Mouse (Mus musculus) hindbrain, embryonic 12.5 days (tissue): Measurements from ENCODE around the gene Lrrc4b. TPM values are rescaled to one million over a fixed set of nuclear protein-coding genes. Genes with fewer than 3 reads are reported as not detected.
A peak's percentile ranks its signal among the peaks of the same experiment; 100 is the strongest.

Experiments
- ATAC-seq: fragments of 200-750 bp; cut with Nextera tagmentation; 2 replicates; pipeline ENCODE4 v1.8.0; 2017; ENCODE audit warnings: moderate TSS enrichment; ENCODE audit not compliant: low FRiP score
- H3K27ac ChIP-seq: fragments of 300-500 bp; sonication (generic); 2 replicates; pipeline ENCODE4 v1.5.1; 2016; ENCODE audit warnings: mild to moderate bottlenecking
- H3K27me3 ChIP-seq: fragments of 300-500 bp; sonication (generic); 2 replicates; pipeline ENCODE4 v1.6.1; 2016; ENCODE audit warnings: mild to moderate bottlenecking
- H3K36me3 ChIP-seq: fragments of 300-500 bp; sonication (generic); 2 replicates; pipeline ENCODE4 v1.6.1; 2016; ENCODE audit warnings: mild to moderate bottlenecking
- H3K4me1 ChIP-seq: fragments of 300-500 bp; sonication (generic); 2 replicates; pipeline ENCODE4 v1.6.1; 2016
- H3K4me2 ChIP-seq: fragments of 300-500 bp; sonication (generic); replicated peaks from 2 replicates; pipeline ENCODE4 v1.6.1; 2016; ENCODE audit warnings: mild to moderate bottlenecking
- H3K4me3 ChIP-seq: fragments of 300-500 bp; sonication (generic); 2 replicates; pipeline ENCODE4 v1.5.1; 2016; ENCODE audit warnings: mild to moderate bottlenecking
- H3K9ac ChIP-seq: fragments of 300-500 bp; sonication (generic); 2 replicates; pipeline ENCODE4 v1.6.1; 2016; ENCODE audit warnings: mild to moderate bottlenecking, moderate library complexity
- H3K9me3 ChIP-seq: fragments of 300-500 bp; sonication (generic); replicated peaks from 2 replicates; pipeline ENCODE4 v1.6.1; 2016; ENCODE audit warnings: mild to moderate bottlenecking
- WGBS: fragments of 180-500 bp; shearing (Covaris S2); methylation state at CpG from one replicate; pipeline ENCODE4 v1.1.7; 2016; 5-methylcytosine and 5-hydroxymethylcytosine counted together
- microRNA-seq: library from miRNA; unstranded; fragments of <30 nt; microRNA quantifications from one replicate; pipeline ENCODE4, GENCODE M21; 2017
- polyA plus RNA-seq: library from polyadenylated mRNA; unstranded; fragments of >200 nt; fragmentation: Nextera tagmentation; extraction: Ambion mirVana; gene quantifications from 2 replicates; pipeline ENCODE4 v1.2.1, GENCODE M21; 2016

Gene Lrrc4b
- polyA plus RNA-seq, 1 experiment from 2014 or later: 12.7 TPM

GRCm38 (mm10) chr7:44495992-44496770, 67.4 kb downstream of the Lrrc4b start, which contains the start of the genes Emc10 and Fam71e1:
Gene Emc10, minus strand, starts transcription at chr7:44496529.
Gene Fam71e1, plus strand, starts transcription at chr7:44496581.
- no peaks in the 10 kb centered on the region for H3K9me3 ChIP-seq
- H3K27ac ChIP-seq: peak within 1 kb of the TSS; percentile 94
- H3K27me3 ChIP-seq: no peaks in the 10 kb centered on the region
- WGBS: under 1% methylated on average over 58 of the region's 58 CpGs
- H3K4me1 ChIP-seq: peaks cover 20% of the 10 kb centered on the region
- peak; percentile 97 for ATAC-seq
- H3K4me2 ChIP-seq: peak within 1 kb of the TSS; percentile 82
- H3K36me3 ChIP-seq: peaks cover 33% of the 10 kb centered on the region
- peak within 1 kb of the TSS; percentile 77 for H3K4me3 ChIP-seq
- peak within 1 kb of the TSS; percentile 87 for H3K9ac ChIP-seq

- Histone ChIP-seq H3K4me2 (peak overlapping the region; percentile 82), H3K27me3 (no peaks in the 10 kb centered on the region), H3K4me3 (peak overlapping the region; percentile 77), H3K4me1 (peaks cover 20% of the 10 kb centered on the region), H3K36me3 (peaks cover 28% of the 10 kb centered on the region), H3K27ac (peak overlapping the region; percentile 94), H3K9me3 (no peaks in the 10 kb centered on the region), H3K9ac (peak overlapping the region; percentile 87)
- no peak for ATAC-seq
- WGBS: under 1% methylated on average over 26 of the region's 26 CpGs
Measured at GRCm38 (mm10) chr7:44496771-44497109, 67.9 kb downstream of the Lrrc4b start.

GRCm38 (mm10) chr7:44497361-44498055, 68.7 kb downstream of the Lrrc4b start:
- H3K9me3 ChIP-seq: no peaks in the 10 kb centered on the region
- peak overlapping the region; percentile 77 for H3K4me3 ChIP-seq
- no peaks in the 10 kb centered on the region for H3K27me3 ChIP-seq
- no peak overlapping the region for H3K27ac ChIP-seq
- peaks cover 20% of the 10 kb centered on the region for H3K4me1 ChIP-seq
- peak overlapping the region; percentile 82 for H3K4me2 ChIP-seq
- peak overlapping the region; percentile 87 for H3K9ac ChIP-seq
- WGBS: 86% methylated on average over 10 of the region's 10 CpGs
- ATAC-seq: no peak
- peaks cover 20% of the 10 kb centered on the region for H3K36me3 ChIP-seq

GRCm38 (mm10) chr7:44498922-44499321, 70.1 kb downstream of the Lrrc4b start:
- Histone ChIP-seq H3K36me3 (peaks cover 7% of the 10 kb centered on the region; the same call in 1 of the 2 replicates), H3K9ac (no peak overlapping the region), H3K4me2 (no peak overlapping the region), H3K4me1 (peaks cover 20% of the 10 kb centered on the region), H3K9me3 (no peaks in the 10 kb centered on the region), H3K27ac (no peak overlapping the region), H3K27me3 (0 out of 2 replicates have a peak, but pooled peaks cover 1% of the 10 kb centered on the region), H3K4me3 (no peak overlapping the region)
- ATAC-seq: no peak
- WGBS: 75% methylated on average over 1 of the region's 1 CpGs

- no peak overlapping the region for H3K27ac ChIP-seq
- no peaks in the 10 kb centered on the region for H3K9me3 ChIP-seq
- no peak for ATAC-seq
- 0 out of 2 replicates have a peak, but pooled peaks cover 2% of the 10 kb centered on the region for H3K27me3 ChIP-seq
- no peak overlapping the region for H3K4me2 ChIP-seq
- no peaks in the 10 kb centered on the region for H3K36me3 ChIP-seq
- H3K4me1 ChIP-seq: peaks cover 14% of the 10 kb centered on the region
- H3K9ac ChIP-seq: no peak overlapping the region
- 57% methylated on average over 17 of the region's 20 CpGs for WGBS
- H3K4me3 ChIP-seq: no peak overlapping the region
Measured at GRCm38 (mm10) chr7:44500046-44500445, 71.2 kb downstream of the Lrrc4b start.

GRCm38 (mm10) chr7:44501563-44502115, 72.8 kb downstream of the Lrrc4b start:
- Histone ChIP-seq H3K4me2 (no peak overlapping the region), H3K9ac (no peak overlapping the region), H3K36me3 (no peaks in the 10 kb centered on the region), H3K27me3 (0 out of 2 replicates have a peak, but pooled peaks cover 2% of the 10 kb centered on the region), H3K27ac (no peak overlapping the region), H3K4me1 (peaks cover 7% of the 10 kb centered on the region), H3K9me3 (no peaks in the 10 kb centered on the region), H3K4me3 (no peak overlapping the region)
- ATAC-seq: 0 out of 2 replicates have a peak, but pooled peaks have one; percentile 56
- 39% methylated on average over 5 of the region's 5 CpGs for WGBS

GRCm38 (mm10) chr7:44507491-44507890, 78.7 kb downstream of the Lrrc4b start:
- Histone ChIP-seq H3K27ac (no peak overlapping the region), H3K9ac (no peak overlapping the region), H3K4me3 (no peak overlapping the region), H3K36me3 (no peaks in the 10 kb centered on the region), H3K4me1 (no peaks in the 10 kb centered on the region), H3K27me3 (peaks cover 31% of the 10 kb centered on the region), H3K9me3 (0 out of 2 replicates have a peak, but pooled peaks cover 2% of the 10 kb centered on the region), H3K4me2 (no peak overlapping the region)
- no peak for ATAC-seq

Small RNAs within 50 kb of the gene (microRNA-seq; reads per million reads assigned to microRNA genes)
- not detected for gene Mir7052

Other genes with a start within 250 kb of the Lrrc4b start
- gene Klk1b24, start 240.8 kb upstream of the Lrrc4b start, polyA plus RNA-seq: not detected in 2 replicates
- not detected in 2 replicates for gene Klk1b3, start 230.8 kb upstream of the Lrrc4b start, polyA plus RNA-seq
- gene Klk1b4, start 221.6 kb upstream of the Lrrc4b start, polyA plus RNA-seq: not detected in 2 replicates
- gene Klk1b5, start 213.1 kb upstream of the Lrrc4b start, polyA plus RNA-seq: not detected in 2 replicates
- gene Klk1, start 203.7 kb upstream of the Lrrc4b start, polyA plus RNA-seq: not detected in 2 replicates
- gene Gm36864, start 192.8 kb upstream of the Lrrc4b start, polyA plus RNA-seq: not detected in 2 replicates
- 1.1 and 1.2 TPM in 2 replicates for gene 1700028J19Rik, start 182.3 kb upstream of the Lrrc4b start, polyA plus RNA-seq
- 182 and 196 TPM in 2 replicates for gene 2410002F23Rik, start 182.3 kb upstream of the Lrrc4b start, polyA plus RNA-seq
- gene Acp4, start 171.6 kb upstream of the Lrrc4b start, polyA plus RNA-seq: not detected in 2 replicates
- not detected in 2 replicates for gene Gm15517, start 167.6 kb upstream of the Lrrc4b start, polyA plus RNA-seq
- gene Clec11a, start 122.1 kb upstream of the Lrrc4b start, polyA plus RNA-seq: 2.0 and 2.9 TPM in 2 replicates
- gene Shank1, start 118.8 kb upstream of the Lrrc4b start, polyA plus RNA-seq: 12.5 and 12.8 TPM in 2 replicates
- gene Syt3, start 44.9 kb upstream of the Lrrc4b start, polyA plus RNA-seq: 6.8 and 7.5 TPM in 2 replicates
- gene 1700008O03Rik, start 43.2 kb upstream of the Lrrc4b start, polyA plus RNA-seq: 1.1 and 1.9 TPM in 2 replicates
- 1.3 and 3.9 TPM in 2 replicates for gene Aspdh, start 36.4 kb downstream of the Lrrc4b start, polyA plus RNA-seq
- gene Josd2, start 39.0 kb downstream of the Lrrc4b start, polyA plus RNA-seq: 60.5 and 65.1 TPM in 2 replicates
- gene Emc10, start 67.5 kb downstream of the Lrrc4b start, polyA plus RNA-seq: 134 and 142 TPM in 2 replicates
- 25.2 and 26.0 TPM in 2 replicates for gene Fam71e1, start 67.6 kb downstream of the Lrrc4b start, polyA plus RNA-seq
- gene Mybpc2, start 95.6 kb downstream of the Lrrc4b start, polyA plus RNA-seq: 0.22 TPM in 1 of 2 replicates, not detected in the other
- 0.08 and 0.10 TPM in 2 replicates for gene Spib, start 103.1 kb downstream of the Lrrc4b start, polyA plus RNA-seq
- 72.1 and 73.5 TPM in 2 replicates for gene Pold1, start 119.8 kb downstream of the Lrrc4b start, polyA plus RNA-seq
- 71.5 and 75.8 TPM in 2 replicates for gene Nr1h2, start 124.9 kb downstream of the Lrrc4b start, polyA plus RNA-seq
- gene Napsa, start 143.4 kb downstream of the Lrrc4b start, polyA plus RNA-seq: 0.87 and 1.2 TPM in 2 replicates
- gene Kcnc3, start 161.6 kb downstream of the Lrrc4b start, polyA plus RNA-seq: 3.4 and 3.8 TPM in 2 replicates
- 3.9 and 4.3 TPM in 2 replicates for gene Myh14, start 241.8 kb downstream of the Lrrc4b start, polyA plus RNA-seq